Mouse (Mus musculus) olfactory bulb, adult 2 months (tissue): ENCODE measurements around the gene Rab6b.

Source experiments
- CTCF ChIP-seq: fragments of 200-500 bp; IDR thresholded peaks from 2 replicates; pipeline ENCODE4 v1.5.1; 2012; ENCODE audit warnings: low read depth, mild to moderate bottlenecking, low read length, moderate library complexity; ENCODE audit not compliant: insufficient read depth
- POLR2A ChIP-seq: fragments of 200-500 bp; IDR thresholded peaks from 2 replicates; pipeline ENCODE4 v1.6.1; 2012; ENCODE audit warnings: mild to moderate bottlenecking, low read depth, low read length, moderate library complexity; ENCODE audit not compliant: insufficient read depth

DNA sequence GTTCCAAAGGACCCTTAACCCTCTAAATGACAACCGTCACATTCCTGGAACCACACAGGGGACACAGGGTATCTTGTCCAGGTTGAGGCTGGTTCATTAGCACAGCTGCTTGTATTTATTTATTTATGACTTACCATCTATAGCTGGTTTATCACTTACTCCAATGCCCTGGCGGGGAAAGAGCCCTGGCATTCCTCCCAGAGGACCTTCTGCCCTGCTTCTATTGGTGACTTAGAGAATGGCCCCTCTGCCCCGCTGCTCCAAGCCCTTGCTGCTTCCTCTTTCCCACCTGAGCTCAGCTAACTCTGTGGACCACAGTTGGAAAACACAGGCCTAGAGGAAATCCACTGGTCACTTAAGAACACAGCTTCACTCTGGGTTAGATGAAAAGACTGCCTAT lies 28.2 kb upstream of the Rab6b start:
- no peak for TF ChIP-seq CTCF
- TF ChIP-seq POLR2A = no peak
